Mouse (Mus musculus): ENCODE measurements around the gene Rpn2. TPM values are rescaled to one million over a fixed set of nuclear protein-coding genes. Genes with fewer than 3 reads are reported as not detected.
A peak's percentile ranks its signal among the peaks of the same experiment; 100 is the strongest.

Rpn2 gene
- polyA plus RNA-seq, 1 experiment, result 128 TPM

- DNase-seq (ENCODE audit: extremely low spot score in 1 of 2, low spot score in 1 of 2), result no peak
These were observed 64.5 kb downstream of the Rpn2 start for GRCm38 (mm10) chr2:157343337-157343736.

DNA sequence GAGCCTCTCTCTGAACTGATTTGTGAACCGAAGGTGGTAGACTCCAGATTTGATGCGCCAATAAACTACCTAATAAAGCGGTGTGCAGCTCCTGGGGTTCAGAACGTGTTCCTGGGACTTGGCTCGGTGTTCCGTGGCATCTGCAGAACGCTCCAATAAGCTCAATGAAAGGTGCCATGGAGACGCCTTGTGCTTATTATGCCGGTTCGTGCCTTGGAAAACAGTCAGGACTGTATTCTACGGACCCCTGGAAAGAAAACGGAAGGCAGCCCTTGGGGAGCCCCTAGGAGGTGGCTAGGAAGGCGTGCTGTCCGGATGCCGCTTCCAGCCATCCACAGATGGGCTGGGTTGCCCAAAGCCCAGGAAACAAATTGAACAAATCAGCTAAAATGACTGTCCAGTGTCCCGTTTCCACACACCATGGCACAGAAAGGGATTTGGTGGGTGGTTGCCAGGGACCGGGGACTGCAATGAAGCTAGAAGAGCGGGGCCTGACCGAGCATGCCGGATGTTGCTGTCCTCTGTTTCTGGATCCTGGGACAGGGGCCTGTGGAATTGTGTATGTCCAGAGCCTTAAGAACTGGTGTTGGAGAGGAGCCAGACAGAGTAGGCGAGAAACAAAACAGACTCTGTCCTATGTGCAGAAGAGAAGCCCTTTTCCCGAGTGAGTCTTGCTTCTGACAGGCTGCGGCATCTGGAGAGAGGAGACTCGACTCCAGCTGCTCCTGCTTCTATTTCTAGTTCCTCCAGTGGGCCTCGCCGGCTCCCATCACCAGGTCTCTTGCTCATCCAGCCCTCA is 68.7 kb downstream of the Rpn2 start, which contains the start of gene Ghrh:
Gene Ghrh (minus strand): TSS at position 146 of the 799 bp plus-strand sequence.
- peak; percentile 35 to 62 for DNase-seq (ENCODE audit: extremely low spot score in 1 of 2, low spot score in 1 of 2)

DNA sequence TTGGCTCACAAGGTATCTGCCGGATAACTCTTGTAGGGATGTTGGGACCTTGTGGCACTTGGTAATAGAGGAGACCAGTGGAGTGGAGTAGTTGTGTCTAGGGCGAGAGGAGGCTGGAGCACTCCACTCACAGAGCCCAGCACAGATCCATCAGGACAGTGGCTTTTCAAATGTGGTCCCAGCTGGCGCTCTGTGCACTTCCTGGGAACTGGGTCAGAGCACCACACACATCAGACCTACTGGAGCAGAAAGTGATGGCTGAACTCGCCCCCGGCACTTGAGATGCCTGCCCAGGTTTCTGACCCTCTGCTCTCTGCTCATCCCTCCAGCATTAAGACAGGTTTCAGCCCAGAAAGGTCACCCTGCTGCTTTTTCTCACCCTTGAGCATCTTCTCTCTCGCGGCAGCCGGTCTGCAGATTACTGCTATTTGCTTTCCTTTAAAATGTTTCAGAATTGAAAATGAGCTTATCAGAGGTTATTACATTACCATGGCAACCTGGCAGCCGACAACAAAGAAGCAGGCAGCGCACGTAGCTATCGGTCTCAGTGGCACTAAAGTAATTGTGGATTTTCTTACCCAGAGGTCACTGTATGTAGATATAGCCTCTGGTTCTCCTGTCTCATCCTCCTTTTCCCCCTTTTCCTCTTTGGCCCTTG is 70.4 kb downstream of the Rpn2 start:
- no peak for DNase-seq (ENCODE audit: extremely low spot score in 1 of 2, low spot score in 1 of 2)

GRCm38 (mm10) chr2:157353183-157353582 is 74.4 kb downstream of the Rpn2 start:
- DNase-seq (ENCODE audit: extremely low spot score in 1 of 2, low spot score in 1 of 2), result no peak

GRCm38 (mm10) chr2:157354106-157354505 is 75.3 kb downstream of the Rpn2 start:
- no peak for DNase-seq (ENCODE audit: extremely low spot score in 1 of 2, low spot score in 1 of 2)

DNA sequence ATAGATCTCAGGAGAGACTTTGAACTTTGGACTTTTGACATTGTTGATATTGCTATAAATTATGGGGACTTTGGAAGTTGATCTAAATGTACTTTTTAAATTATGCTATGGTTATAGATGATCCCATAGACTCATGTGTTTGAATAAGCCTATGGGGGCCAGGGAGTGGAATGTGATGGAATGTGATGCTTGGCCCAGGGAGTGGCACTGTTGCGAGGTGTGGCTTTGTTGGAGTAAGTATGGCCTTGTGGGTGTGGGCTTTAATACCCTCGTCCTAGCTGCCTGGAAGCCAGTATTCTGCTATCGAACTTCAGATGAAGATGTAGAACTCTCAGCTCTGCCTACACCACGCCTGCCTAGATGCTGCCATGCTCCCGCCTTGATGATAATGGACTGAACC is 81.2 kb downstream of the Rpn2 start:
- no peak for DNase-seq (ENCODE audit: extremely low spot score in 1 of 2, low spot score in 1 of 2)

GRCm38 (mm10) chr2:157363031-157363430 is 84.2 kb downstream of the Rpn2 start:
- DNase-seq (ENCODE audit: extremely low spot score in 1 of 2, low spot score in 1 of 2), result no peak

GRCm38 (mm10) chr2:157366762-157367161 is 87.9 kb downstream of the Rpn2 start:
- DNase-seq (ENCODE audit: extremely low spot score in 1 of 2, low spot score in 1 of 2), result no peak

GRCm38 (mm10) chr2:157367184-157367893 is 88.5 kb downstream of the Rpn2 start, which contains the start of gene Manbal:
TSS of gene Manbal (plus strand) at chr2:157367594.
- DNase-seq (ENCODE audit: extremely low spot score in 1 of 2, low spot score in 1 of 2), result peak; percentile 82 to 98

GRCm38 (mm10) chr2:157367991-157368390 is 89.2 kb downstream of the Rpn2 start:
- DNase-seq (ENCODE audit: extremely low spot score in 1 of 2, low spot score in 1 of 2), result no peak

DNA sequence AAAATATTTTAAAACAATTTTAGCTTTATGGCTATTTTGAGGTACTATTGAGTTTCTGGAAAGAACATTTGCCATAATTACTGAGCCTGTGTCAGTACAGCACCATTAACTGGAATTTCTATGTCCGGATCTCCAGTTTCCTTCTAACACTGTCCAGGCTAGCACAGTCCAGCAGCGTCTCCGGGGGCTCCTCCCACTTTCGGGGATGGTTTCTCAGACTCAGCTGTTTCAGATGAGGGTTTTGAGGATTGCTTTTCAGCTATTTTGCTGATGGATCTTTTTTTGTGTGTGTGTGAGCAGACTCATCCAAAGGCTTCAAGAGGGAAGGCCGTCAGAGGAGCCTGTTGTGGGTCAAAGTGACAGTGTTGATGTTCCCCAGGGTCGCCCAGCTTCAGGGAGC is 92.9 kb downstream of the Rpn2 start:
- DNase-seq (ENCODE audit: extremely low spot score in 1 of 2, low spot score in 1 of 2), result no peak

GRCm38 (mm10) chr2:157373681-157374080 is 94.9 kb downstream of the Rpn2 start:
- no peak for DNase-seq (ENCODE audit: extremely low spot score in 1 of 2, low spot score in 1 of 2)

DNA sequence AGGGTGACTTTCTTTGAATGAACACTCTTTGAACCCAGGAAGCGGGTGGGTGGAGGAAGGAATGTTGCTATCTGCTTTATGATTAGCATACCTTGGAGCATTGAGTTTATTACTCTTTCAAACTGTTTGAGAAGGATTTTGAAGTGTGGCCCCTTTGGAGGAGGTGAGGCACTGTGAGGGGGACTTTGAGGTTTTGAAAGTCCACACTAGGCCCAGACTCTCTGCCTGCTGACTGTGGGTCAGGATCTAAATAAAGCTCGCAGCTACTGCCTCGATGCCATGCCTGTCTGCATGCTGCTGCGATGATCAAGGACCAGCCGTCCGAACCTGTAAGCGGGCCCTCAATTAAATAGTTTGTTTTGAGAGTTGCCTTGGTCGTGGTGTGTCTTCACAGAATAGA is 96.2 kb downstream of the Rpn2 start:
- DNase-seq (ENCODE audit: extremely low spot score in 1 of 2, low spot score in 1 of 2), result no peak

Other genes with a start within 250 kb of the Rpn2 start
- gene Soga1, start 199.8 kb upstream of the Rpn2 start, polyA plus RNA-seq (2012; rRNA removed), result 8.5 and 10.5 TPM in 2 replicates
- 0.30 TPM in 1 of 2 replicates, not detected in the other for gene Tldc2, start 192.0 kb upstream of the Rpn2 start, polyA plus RNA-seq (2012; rRNA removed)
- gene Samhd1, start 143.8 kb upstream of the Rpn2 start, polyA plus RNA-seq (2012; rRNA removed), result 20.8 and 23.0 TPM in 2 replicates
- gene Rbl1, start 74.5 kb upstream of the Rpn2 start, polyA plus RNA-seq (2012; rRNA removed), result 2.2 TPM in 2 replicates
- gene Mroh8, start 532 bp downstream of the Rpn2 start, polyA plus RNA-seq (2012; rRNA removed), result 1.6 and 1.9 TPM in 2 replicates
- gene Ghrh, start 68.5 kb downstream of the Rpn2 start, polyA plus RNA-seq (2012; rRNA removed), result 1.4 and 3.6 TPM in 2 replicates
- gene Manbal, start 88.6 kb downstream of the Rpn2 start, polyA plus RNA-seq (2012; rRNA removed), result 98.3 and 103 TPM in 2 replicates
- gene Src, start 139.4 kb downstream of the Rpn2 start, polyA plus RNA-seq (2012; rRNA removed), result 82.0 and 91.2 TPM in 2 replicates